Mouse (Mus musculus): ENCODE data around the gene Cpe.

- TF ChIP-seq GATA1 (IDR thresholded peaks at IDR 0.05; ENCODE audit: low read length) = no peak
- no peak for TF ChIP-seq TAL1 (IDR thresholded peaks at IDR 0.05; ENCODE audit: low read length)
Measured at GRCm38 (mm10) chr8:64618618-64619017, 74.2 kb downstream of the Cpe start.

Measured in erythroblast, embryonic 14.5 days (primary cell).